Mouse (Mus musculus): Measurements from ENCODE around the gene Gm11236. TPM values are rescaled to one million over a fixed set of nuclear protein-coding genes. Genes with fewer than 3 reads are reported as not detected.
"Not testable (repeated sequence)": the region's sequence is repeated elsewhere in the genome, so short reads cannot be mapped to it uniquely, and the experiment has no call there.

Gm11236 gene
- not detected for total RNA-seq (2021)
- long read RNA-seq, experiment 1 = 0 reads
- long read RNA-seq, experiment 2 = 0 reads

DNA sequence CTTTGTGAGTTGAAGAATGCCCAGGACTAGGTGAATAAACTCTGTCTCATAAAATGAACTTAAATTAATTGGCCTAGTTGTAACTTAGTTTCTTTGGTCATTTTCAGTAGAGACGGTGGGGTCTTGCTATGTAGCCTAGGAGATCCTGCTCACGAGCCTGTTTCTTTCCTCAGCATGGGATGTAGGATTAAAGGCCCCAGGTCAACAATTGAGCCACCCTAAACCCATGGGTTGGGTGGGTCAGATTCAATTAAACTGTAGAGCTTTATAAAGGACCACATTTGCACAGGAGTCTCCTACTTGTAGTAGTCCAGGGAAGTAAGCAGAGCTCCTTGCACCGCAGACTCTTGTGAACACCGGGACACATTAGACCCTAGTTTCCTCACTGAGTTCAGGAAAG is at the start of gene Gm11236:
Gene Gm11236 (plus strand): TSS at position 301 of the 400 bp plus-strand sequence.
- DNase-seq; intact Hi-C loops (cut with DNase I; ENCODE audit: low total_unique reads): not testable (repeated sequence)

DNA sequence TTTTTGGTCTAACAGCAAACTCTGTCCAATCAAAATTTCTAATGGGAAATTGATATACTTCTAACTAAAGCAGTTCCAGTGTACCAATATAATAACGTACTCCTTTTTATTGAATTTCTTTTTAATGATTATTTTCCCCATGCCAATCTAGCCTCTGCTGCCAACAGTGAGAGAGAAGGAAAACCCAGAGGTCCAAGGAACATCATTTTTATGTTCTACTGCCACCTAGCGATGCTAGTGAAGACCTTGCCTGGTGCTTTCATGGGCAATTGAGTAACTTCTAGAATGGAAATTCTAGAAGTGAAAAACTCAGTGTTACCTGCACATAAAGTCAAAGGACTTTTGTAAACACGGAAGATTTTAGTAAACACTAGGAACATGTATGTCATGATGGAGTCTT is 38.7 kb upstream of the Gm11236 start:
- no peak for DNase-seq
- intact Hi-C loops (cut with DNase I; ENCODE audit: low total_unique reads) = no loop called here

DNA sequence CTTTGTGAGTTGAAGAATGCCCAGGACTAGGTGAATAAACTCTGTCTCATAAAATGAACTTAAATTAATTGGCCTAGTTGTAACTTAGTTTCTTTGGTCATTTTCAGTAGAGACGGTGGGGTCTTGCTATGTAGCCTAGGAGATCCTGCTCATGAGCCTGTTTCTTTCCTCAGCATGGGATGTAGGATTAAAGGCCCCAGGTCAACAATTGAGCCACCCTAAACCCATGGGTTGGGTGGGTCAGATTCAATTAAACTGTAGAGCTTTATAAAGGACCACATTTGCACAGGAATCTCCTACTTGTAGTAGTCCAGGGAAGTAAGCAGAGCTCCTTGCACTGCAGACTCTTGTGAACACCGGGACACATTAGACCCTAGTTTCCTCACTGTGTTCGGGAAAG is 30.3 kb upstream of the Gm11236 start, which contains the start of gene Gm11238:
Gene Gm11238 (plus strand): TSS at position 301 of the 400 bp plus-strand sequence.
- intact Hi-C loops (cut with DNase I; ENCODE audit: low total_unique reads) = not testable (repeated sequence)

DNA sequence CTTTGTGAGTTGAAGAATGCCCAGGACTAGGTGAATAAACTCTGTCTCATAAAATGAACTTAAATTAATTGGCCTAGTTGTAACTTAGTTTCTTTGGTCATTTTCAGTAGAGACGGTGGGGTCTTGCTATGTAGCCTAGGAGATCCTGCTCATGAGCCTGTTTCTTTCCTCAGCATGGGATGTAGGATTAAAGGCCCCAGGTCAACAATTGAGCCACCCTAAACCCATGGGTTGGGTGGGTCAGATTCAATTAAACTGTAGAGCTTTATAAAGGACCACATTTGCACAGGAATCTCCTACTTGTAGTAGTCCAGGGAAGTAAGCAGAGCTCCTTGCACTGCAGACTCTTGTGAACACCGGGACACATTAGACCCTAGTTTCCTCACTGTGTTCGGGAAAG is 15.2 kb upstream of the Gm11236 start, which contains the start of gene Gm11237:
Gene Gm11237 (plus strand): TSS at position 301 of the 400 bp plus-strand sequence.
- intact Hi-C loops (cut with DNase I; ENCODE audit: low total_unique reads); DNase-seq: not testable (repeated sequence)

More for the DNA sequence above, 30.3 kb upstream of the Gm11236 start, which contains the start of gene Gm11238:
- not testable (repeated sequence) for DNase-seq

DNA sequence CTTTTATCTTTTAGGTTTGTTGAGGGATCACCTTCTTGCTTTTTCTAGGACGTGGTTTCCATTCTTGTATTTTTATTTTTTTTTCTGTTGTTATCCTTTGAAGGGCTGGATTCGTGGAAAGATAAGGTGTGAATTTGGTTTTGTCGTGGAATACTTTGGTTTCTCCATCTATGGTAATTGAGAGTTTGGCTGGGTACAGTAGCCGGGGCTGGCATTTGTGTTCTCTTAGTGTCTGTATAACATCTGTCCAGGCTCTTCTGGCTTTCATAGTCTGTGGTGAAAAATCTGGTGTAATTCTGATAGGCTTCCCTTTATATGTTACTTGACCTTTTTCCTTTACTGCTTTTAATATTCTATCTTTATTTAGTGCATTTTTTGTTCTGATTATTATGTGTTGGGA is 23.9 kb downstream of the Gm11236 start:
- intact Hi-C loops (cut with DNase I; ENCODE audit: low total_unique reads); DNase-seq: not testable (repeated sequence)

DNA sequence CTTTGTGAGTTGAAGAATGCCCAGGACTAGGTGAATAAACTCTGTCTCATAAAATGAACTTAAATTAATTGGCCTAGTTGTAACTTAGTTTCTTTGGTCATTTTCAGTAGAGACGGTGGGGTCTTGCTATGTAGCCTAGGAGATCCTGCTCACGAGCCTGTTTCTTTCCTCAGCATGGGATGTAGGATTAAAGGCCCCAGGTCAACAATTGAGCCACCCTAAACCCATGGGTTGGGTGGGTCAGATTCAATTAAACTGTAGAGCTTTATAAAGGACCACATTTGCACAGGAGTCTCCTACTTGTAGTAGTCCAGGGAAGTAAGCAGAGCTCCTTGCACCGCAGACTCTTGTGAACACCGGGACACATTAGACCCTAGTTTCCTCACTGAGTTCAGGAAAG is 30.1 kb downstream of the Gm11236 start, which contains the start of gene Gm11239:
Gene Gm11239 (plus strand): TSS at position 301 of the 400 bp plus-strand sequence.
- DNase-seq; intact Hi-C loops (cut with DNase I; ENCODE audit: low total_unique reads): not testable (repeated sequence)

DNA sequence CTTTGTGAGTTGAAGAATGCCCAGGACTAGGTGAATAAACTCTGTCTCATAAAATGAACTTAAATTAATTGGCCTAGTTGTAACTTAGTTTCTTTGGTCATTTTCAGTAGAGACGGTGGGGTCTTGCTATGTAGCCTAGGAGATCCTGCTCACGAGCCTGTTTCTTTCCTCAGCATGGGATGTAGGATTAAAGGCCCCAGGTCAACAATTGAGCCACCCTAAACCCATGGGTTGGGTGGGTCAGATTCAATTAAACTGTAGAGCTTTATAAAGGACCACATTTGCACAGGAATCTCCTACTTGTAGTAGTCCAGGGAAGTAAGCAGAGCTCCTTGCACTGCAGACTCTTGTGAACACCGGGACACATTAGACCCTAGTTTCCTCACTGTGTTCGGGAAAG is 45.3 kb downstream of the Gm11236 start, which contains the start of gene Gm428:
Gene Gm428 (plus strand): TSS at position 301 of the 400 bp plus-strand sequence.
- DNase-seq; intact Hi-C loops (cut with DNase I; ENCODE audit: low total_unique reads): not testable (repeated sequence)

Other genes starting within 250 kb of the Gm11236 start
- gene Gm11487, start 233.0 kb upstream of the Gm11236 start, total RNA-seq (2021) = not detected
- not detected for gene Gm11238, start 30.2 kb upstream of the Gm11236 start, total RNA-seq (2021)
- not detected for gene Gm11237, start 15.1 kb upstream of the Gm11236 start, total RNA-seq (2021)
- not detected for gene Gm11239, start 30.2 kb downstream of the Gm11236 start, total RNA-seq (2021)
- not detected for gene Gm428, start 45.4 kb downstream of the Gm11236 start, total RNA-seq (2021)
- gene Rasef, start 152.9 kb downstream of the Gm11236 start, total RNA-seq (2021) = under 1 TPM; 0.10 to 0.11 TPM
- gene Gm11758, start 238.1 kb downstream of the Gm11236 start, total RNA-seq (2021) = not detected